Mouse (Mus musculus): ENCODE data around the gene Kif17. TPM values are rescaled to one million over a fixed set of nuclear protein-coding genes. Genes with fewer than 3 reads are reported as not detected.

Kif17 gene
- not detected for total RNA-seq (2023)

DNA sequence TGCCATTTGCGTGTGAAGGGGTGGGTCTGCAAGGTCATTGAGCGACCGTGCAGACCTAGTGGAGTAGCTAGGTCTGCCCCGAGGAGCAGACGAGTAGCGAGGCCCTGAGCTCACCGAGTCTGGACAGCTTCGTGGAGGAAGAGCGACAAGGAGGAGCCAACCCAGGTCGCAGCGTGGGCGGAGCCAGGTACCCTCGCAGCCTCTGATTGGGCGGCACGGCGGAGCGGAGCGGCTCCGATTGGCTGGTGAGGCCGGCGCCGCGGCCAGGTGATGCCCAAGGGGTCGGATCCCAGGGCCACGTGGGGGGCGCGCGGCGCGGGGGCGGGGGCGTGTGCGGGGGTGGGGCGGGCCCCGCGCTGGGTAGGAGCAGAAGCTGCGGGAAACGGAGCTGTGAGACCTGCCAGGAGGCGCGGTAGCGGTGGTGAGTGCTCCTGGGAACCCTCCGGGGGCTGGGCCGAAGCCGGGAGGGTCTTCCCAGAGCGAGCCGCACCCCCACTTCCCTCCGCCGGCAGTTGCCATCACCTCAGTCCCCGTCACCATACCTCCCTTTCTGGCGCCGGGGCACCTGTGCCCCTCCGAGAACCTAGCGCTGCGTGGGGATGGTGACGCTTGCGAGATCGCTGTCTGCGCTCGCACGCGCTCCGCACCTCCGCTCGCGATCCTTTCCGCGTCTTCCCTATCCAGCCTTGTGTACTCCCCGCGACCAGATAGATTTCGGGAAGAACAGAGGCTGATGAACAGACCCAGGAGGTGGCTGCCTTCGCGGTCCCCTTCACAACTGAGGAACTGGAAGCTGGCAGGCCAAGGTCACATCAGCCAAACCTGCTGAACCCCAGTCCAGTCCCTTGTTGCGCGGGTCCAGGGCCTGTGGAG is at the start of gene Kif17, which contains the start of gene Sh2d5:
Kif17 (plus strand) TSS at position 348 of the 873 bp plus-strand sequence.
Sh2d5 (plus strand) TSS at position 316 of the 873 bp plus-strand sequence.

DNA sequence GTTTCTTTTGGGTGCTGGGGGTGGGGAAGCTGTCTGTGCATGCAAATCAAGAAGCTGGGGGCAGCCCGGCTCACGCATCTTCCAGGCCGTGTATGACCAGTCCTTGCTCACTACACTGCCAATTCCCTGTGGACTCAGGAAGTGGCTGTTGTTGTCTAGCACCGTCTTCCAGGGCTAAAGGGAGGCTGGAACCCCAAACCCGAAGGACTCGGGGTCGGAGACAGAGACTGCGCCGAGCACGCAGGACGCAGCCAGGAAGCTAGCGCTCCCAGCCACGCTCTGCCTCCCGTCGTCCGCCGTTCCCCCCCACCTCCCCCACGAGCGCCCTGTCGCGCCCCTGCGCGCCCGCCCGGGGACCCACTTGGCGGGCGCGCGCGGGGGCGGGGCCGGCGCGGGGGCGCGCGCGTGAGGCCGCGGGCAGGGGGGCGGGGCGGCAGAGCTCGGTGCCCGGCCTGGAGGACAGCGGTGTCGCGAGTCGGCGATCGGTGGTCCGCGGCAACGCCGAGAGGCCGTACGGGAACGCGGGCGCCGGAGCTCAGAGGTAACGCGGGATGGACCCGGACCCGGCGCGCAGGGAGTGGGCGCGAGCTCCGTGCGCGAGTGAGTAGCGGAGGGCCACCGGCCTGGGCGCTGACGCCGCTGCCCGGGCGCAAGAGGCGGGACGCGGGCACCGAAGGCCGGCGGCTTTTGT is 33.9 kb upstream of the Kif17 start, which contains the start of gene Hp1bp3:
Hp1bp3 (plus strand) TSS at position 97 of the 691 bp plus-strand sequence.

DNA sequence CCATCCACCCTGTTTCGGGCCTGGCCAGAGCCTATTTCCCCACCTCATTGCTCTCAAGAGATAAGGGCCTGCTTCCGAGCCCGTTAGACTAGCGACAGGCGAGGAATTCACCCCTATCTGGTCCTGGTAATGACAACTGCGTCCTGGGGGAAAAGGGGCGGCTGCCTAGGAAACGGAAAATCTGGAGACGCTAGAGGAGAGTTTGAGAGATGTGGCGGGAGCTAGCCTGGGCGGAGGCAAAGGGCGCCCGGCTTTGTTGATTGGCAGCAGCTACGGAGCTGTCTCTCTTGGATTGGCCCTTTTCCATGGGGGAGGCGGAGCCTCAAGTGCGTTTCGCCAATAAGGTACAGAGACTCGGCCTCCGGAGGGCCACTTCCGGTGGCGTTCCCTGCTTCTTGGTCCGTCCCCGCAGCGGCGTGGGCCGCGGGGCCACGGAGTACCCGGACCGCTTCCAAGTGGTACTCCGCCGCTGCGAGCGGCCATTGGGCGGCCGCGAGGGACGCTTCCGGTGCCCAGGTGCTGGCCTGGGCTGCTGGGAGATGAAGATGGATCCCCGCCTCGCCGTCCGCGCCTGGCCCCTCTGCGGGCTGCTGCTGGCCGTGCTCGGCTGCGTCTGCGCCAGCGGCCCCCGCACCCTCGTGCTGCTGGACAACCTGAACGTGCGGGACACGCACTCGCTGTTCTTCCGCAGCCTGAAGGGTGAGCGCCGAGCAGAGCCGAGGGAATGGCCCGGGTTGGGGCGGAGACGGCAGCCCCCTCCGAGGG is 54.3 kb downstream of the Kif17 start, which contains the start of gene Ddost:
Ddost (plus strand) TSS at position 391 of the 765 bp plus-strand sequence.

DNA sequence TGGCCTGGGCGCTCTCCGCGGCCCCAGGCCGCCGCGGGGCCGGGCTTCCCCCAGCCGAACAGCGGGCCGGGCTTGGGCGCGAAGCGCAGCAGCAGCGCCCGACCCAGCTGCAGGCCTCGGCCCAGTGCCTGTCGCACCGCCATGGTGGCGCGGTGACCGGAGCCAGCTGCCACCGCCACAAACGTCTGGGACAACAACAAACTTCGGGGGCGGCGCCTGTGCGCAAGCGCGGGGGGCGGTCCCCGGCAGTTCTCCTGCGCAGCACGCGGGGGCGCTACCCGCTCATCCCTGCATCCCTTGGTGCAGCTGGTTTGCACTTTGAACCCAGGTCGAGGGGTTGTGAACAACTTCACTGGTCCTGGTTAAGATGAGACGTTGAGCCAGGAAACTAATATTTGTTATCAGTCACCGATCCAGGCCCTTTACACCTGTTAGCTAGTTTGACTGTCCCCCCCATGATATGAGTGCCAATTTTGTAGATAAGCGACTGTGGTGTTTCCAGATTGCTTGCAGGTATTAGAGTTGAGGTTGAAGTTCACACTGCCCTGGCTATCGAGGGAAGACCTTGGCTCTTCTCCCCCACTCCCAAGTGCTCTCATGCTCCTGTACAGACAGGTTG is 76.0 kb downstream of the Kif17 start, which contains the start of gene Pink1:
Pink1 (minus strand) TSS at position 231 of the 619 bp plus-strand sequence.

Other genes with a start within 250 kb of the Kif17 start
- 206 TPM for gene Hp1bp3, start 34.1 kb upstream of the Kif17 start, total RNA-seq (2023)
- gene Sh2d5, start within 50 bp of the Kif17 start, total RNA-seq (2023), result 0.46 TPM
- gene Ddost, start 54.3 kb downstream of the Kif17 start, total RNA-seq (2023), result 64.9 TPM
- 43.4 TPM for gene Pink1, start 75.9 kb downstream of the Kif17 start, total RNA-seq (2023)
- not detected for gene Cda, start 117.6 kb downstream of the Kif17 start, total RNA-seq (2023)
- not detected for gene Fam43b, start 146.1 kb downstream of the Kif17 start, total RNA-seq (2023)
- 33.8 TPM for gene Mul1, start 184.2 kb downstream of the Kif17 start, total RNA-seq (2023)
- 1.2 TPM for gene Camk2n1, start 203.9 kb downstream of the Kif17 start, total RNA-seq (2023)